Mouse (Mus musculus) ES-E14 (cell line): ENCODE measurements around the gene Surf6.

ENCODE experiments used
- CHD2 ChIP-seq: IDR thresholded peaks from 2 replicates; pipeline ENCODE4 v1.6.1; 2014; ENCODE audit warnings: mild to moderate bottlenecking, low read depth, low read length, inconsistent platforms
- HCFC1 ChIP-seq: IDR thresholded peaks from 2 replicates; pipeline ENCODE4 v1.6.1; 2012; ENCODE audit warnings: low read length, inconsistent platforms, borderline replicate concordance; ENCODE audit not compliant: insufficient read depth
- MAFK ChIP-seq: IDR thresholded peaks from 2 replicates; pipeline ENCODE4 v1.6.1; 2014; ENCODE audit warnings: mild to moderate bottlenecking, low read depth, low read length, inconsistent platforms; ENCODE audit not compliant: insufficient read depth
- ZNF384 ChIP-seq: IDR thresholded peaks from 2 replicates; pipeline ENCODE4 v1.6.1; 2012; ENCODE audit warnings: low read depth, low read length, inconsistent platforms

DNA sequence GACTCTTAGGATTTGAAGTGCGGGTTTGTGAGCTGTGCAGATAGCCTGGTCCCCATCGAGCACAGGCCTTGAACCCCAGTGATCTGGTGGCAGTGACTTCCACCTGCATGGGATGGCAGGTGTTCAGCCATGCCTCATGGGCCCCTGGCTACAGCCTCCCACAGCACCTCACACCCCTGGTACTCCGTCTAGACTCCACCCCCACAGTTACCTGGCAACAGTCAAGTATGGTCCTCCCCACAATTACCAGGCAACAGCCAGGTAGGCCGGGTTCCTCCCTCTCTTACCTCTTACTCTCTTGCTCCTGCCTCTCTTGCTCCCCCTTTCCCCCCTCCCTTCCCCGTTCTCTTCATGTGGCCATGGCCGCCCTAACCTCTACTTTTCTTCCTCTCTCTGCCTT lies 32.0 kb downstream of the Surf6 start:
- TF ChIP-seq ZNF384 (no peak), MAFK (no peak), HCFC1 (no peak), CHD2 (no peak)
